Mouse (Mus musculus) spleen, adult 2 months (tissue): ENCODE results near the gene Tut1.

Experiments
- CTCF ChIP-seq: fragments of 200-500 bp; IDR thresholded peaks from 2 replicates; pipeline ENCODE4 v1.5.1; 2011; ENCODE audit warnings: mild to moderate bottlenecking, inconsistent platforms; ENCODE audit not compliant: insufficient read depth, insufficient read length, insufficient replicate concordance; ENCODE audit errors: extremely low read depth
- POLR2A ChIP-seq: fragments of 200-500 bp; IDR thresholded peaks from 2 replicates; pipeline ENCODE4 v1.6.1; 2011; ENCODE audit warnings: low read depth, low read length, inconsistent platforms

- TF ChIP-seq CTCF (no peak), POLR2A (no peak)
These were observed 25.6 kb upstream of the Tut1 start for GRCm38 (mm10) chr19:8927891-8928525.
